Mouse (Mus musculus) CH12.LX (cell line): Measurements from ENCODE around the gene Zfp932. TPM values are rescaled to one million over a fixed set of nuclear protein-coding genes. Genes with fewer than 3 reads are reported as not detected.
A peak's percentile ranks its signal among the peaks of the same experiment; 100 is the strongest.
"Not testable (repeated sequence)": the region's sequence is repeated elsewhere in the genome, so short reads cannot be mapped to it uniquely, and the experiment has no call there.

ENCODE experiments used
- DNase-seq: peaks from one replicate; pipeline ENCODE4 v3.0.0-alpha.2; 2013; ENCODE audit errors: extremely low read depth
- H3K27ac ChIP-seq: 2 replicates; pipeline ENCODE4 v1.5.1; 2012; ENCODE audit warnings: low read depth, mild to moderate bottlenecking, control low read depth, moderate library complexity; ENCODE audit not compliant: insufficient read depth
- H3K27me3 ChIP-seq: replicated peaks from 2 replicates; pipeline ENCODE3; 2012; ENCODE audit warnings: inconsistent platforms
- H3K36me3 ChIP-seq, 2 experiments: replicated peaks in 1 of 2; 2 replicates each; pipeline versions ENCODE3 to v1.6.1; 2012; ENCODE audit warnings: inconsistent platforms in 1 of 2, low read length in 1 of 2, mild to moderate bottlenecking in 1 of 2, mixed read lengths in 1 of 2, moderate library complexity in 1 of 2; ENCODE audit not compliant: control insufficient read depth in 1 of 2, insufficient read depth in 1 of 2
- H3K4me1 ChIP-seq, 2 experiments: 2 replicates each; pipeline ENCODE4 v1.6.1; 2012; ENCODE audit warnings: inconsistent platforms in 1 of 2, moderate library complexity in 1 of 2; ENCODE audit not compliant: insufficient read depth in 2 of 2, control insufficient read depth in 1 of 2
- H3K4me2 ChIP-seq: 2 replicates; pipeline ENCODE4 v1.6.1; 2012; ENCODE audit warnings: low read depth, mild to moderate bottlenecking, control low read depth; ENCODE audit not compliant: poor library complexity, insufficient read depth, severe bottlenecking
- H3K4me3 ChIP-seq, 3 experiments: fragments of 150-350 bp in 1 of 3; sonication (generic) in 1 of 3; replicated peaks in 1 of 3; 2 replicates each; pipeline versions ENCODE3 to v1.5.1; 2011 to 2012; ENCODE audit warnings: low read depth in 2 of 3, low read length in 2 of 3, mild to moderate bottlenecking in 2 of 3, moderate library complexity in 2 of 3, control low read depth in 1 of 3, improper control_type of control experiment in 1 of 3, inconsistent platforms in 1 of 3, mixed read lengths in 1 of 3; ENCODE audit not compliant: poor library complexity in 1 of 3
- H3K79me2 ChIP-seq: replicated peaks from 2 replicates; pipeline ENCODE4 v1.6.1; 2012; ENCODE audit warnings: mild to moderate bottlenecking, moderate library complexity; ENCODE audit not compliant: control insufficient read depth, poor library complexity, insufficient read depth, severe bottlenecking; ENCODE audit errors: extremely low read depth
- H3K9ac ChIP-seq: 2 replicates; pipeline ENCODE4 v1.6.1; 2012; ENCODE audit warnings: low read depth, mild to moderate bottlenecking, control low read depth, moderate library complexity; ENCODE audit not compliant: insufficient read depth
- H3K9me3 ChIP-seq: replicated peaks from 2 replicates; pipeline ENCODE3; 2012; ENCODE audit warnings: low read length, inconsistent platforms, mixed read lengths
- BHLHE40 ChIP-seq: IDR thresholded peaks from 2 replicates; pipeline ENCODE4 v1.6.1; 2011; ENCODE audit warnings: mild to moderate bottlenecking, low read depth, low read length, improper control_type of control experiment
- CHD1 ChIP-seq: IDR thresholded peaks from 2 replicates; pipeline ENCODE4 v1.6.1; 2012; ENCODE audit warnings: low read depth, low read length, improper control_type of control experiment, inconsistent platforms
- CTCF ChIP-seq, 2 experiments: IDR thresholded peaks in 1 of 2; conservative IDR thresholded peaks in 1 of 2; 2 replicates each; pipeline ENCODE4 v1.5.1; 2011 to 2012; ENCODE audit warnings: low read depth in 2 of 2, low read length in 2 of 2, improper control_type of control experiment in 1 of 2, inconsistent platforms in 1 of 2, mild to moderate bottlenecking in 1 of 2, moderate library complexity in 1 of 2
- E2F4 ChIP-seq: IDR thresholded peaks from 2 replicates; pipeline ENCODE4 v1.6.1; 2011; ENCODE audit warnings: low read depth, low read length, improper control_type of control experiment; ENCODE audit not compliant: insufficient replicate concordance
- HCFC1 ChIP-seq: IDR thresholded peaks from 2 replicates; pipeline ENCODE4 v1.6.1; 2012; ENCODE audit warnings: low read depth, mild to moderate bottlenecking, inconsistent platforms, low read length, improper control_type of control experiment
- JUN ChIP-seq: IDR thresholded peaks from 2 replicates; pipeline ENCODE4 v1.6.1; 2011; ENCODE audit warnings: low read depth, mild to moderate bottlenecking, low read length, improper control_type of control experiment, moderate library complexity; ENCODE audit not compliant: insufficient read depth
- KAT2A ChIP-seq: IDR thresholded peaks from 2 replicates; pipeline ENCODE4 v1.6.1; 2012; ENCODE audit warnings: low read length, improper control_type of control experiment, inconsistent platforms; ENCODE audit not compliant: insufficient replicate concordance
- MAFK ChIP-seq: IDR thresholded peaks from 2 replicates; pipeline ENCODE4 v1.6.1; 2011; ENCODE audit warnings: low read length, improper control_type of control experiment; ENCODE audit not compliant: insufficient replicate concordance
- MAX ChIP-seq: IDR thresholded peaks from 2 replicates; pipeline ENCODE4 v1.6.1; 2011; ENCODE audit warnings: low read length, improper control_type of control experiment
- MXI1 ChIP-seq: IDR thresholded peaks from 2 replicates; pipeline ENCODE4 v1.6.1; 2011; ENCODE audit warnings: mild to moderate bottlenecking, low read depth, low read length, improper control_type of control experiment
- NELFE ChIP-seq: IDR thresholded peaks from 2 replicates; pipeline ENCODE4 v1.6.1; 2011; ENCODE audit warnings: low read depth, low read length, improper control_type of control experiment
- POLR2A ChIP-seq: IDR thresholded peaks from 2 replicates; pipeline ENCODE4 v1.6.1; 2011; ENCODE audit warnings: low read depth, mild to moderate bottlenecking, improper control_type of control experiment, low read length
- RAD21 ChIP-seq: IDR thresholded peaks from 2 replicates; pipeline ENCODE4 v1.6.1; 2011; ENCODE audit warnings: low read depth, mild to moderate bottlenecking, low read length, improper control_type of control experiment, moderate library complexity
- SMC3 ChIP-seq: IDR thresholded peaks from 2 replicates; pipeline ENCODE4 v1.6.1; 2011; ENCODE audit warnings: low read depth, low read length, improper control_type of control experiment
- TBP ChIP-seq: conservative IDR thresholded peaks from 2 replicates; pipeline ENCODE4 v1.6.1; 2011; ENCODE audit warnings: low read depth, low read length, improper control_type of control experiment
- TCF12 ChIP-seq: IDR thresholded peaks from 2 replicates; pipeline ENCODE4 v1.6.1; 2014; ENCODE audit warnings: low read depth, mild to moderate bottlenecking, inconsistent platforms, low read length, improper control_type of control experiment
- UBTF ChIP-seq: IDR thresholded peaks from 2 replicates; pipeline ENCODE4 v1.6.1; 2012; ENCODE audit warnings: low read depth, mild to moderate bottlenecking, inconsistent platforms, low read length, improper control_type of control experiment, moderate library complexity
- USF1 ChIP-seq: IDR thresholded peaks from 2 replicates; pipeline ENCODE4 v1.6.1; 2014; ENCODE audit warnings: low read depth, mild to moderate bottlenecking, inconsistent platforms, low read length, improper control_type of control experiment
- ZC3H11A ChIP-seq: IDR thresholded peaks from 2 replicates; pipeline ENCODE4 v1.6.1; 2012; ENCODE audit warnings: low read depth, mild to moderate bottlenecking, inconsistent platforms, low read length, improper control_type of control experiment
- ZKSCAN1 ChIP-seq: IDR thresholded peaks from 2 replicates; pipeline ENCODE4 v1.6.1; 2012; ENCODE audit warnings: low read depth, inconsistent platforms, low read length, improper control_type of control experiment, borderline replicate concordance
- ZMIZ1 ChIP-seq: IDR thresholded peaks from 2 replicates; pipeline ENCODE4 v1.6.1; 2012; ENCODE audit warnings: low read depth, mild to moderate bottlenecking, inconsistent platforms, low read length, improper control_type of control experiment
- ZNF384 ChIP-seq: IDR thresholded peaks from 2 replicates; pipeline ENCODE4 v1.6.1; 2012; ENCODE audit warnings: low read depth, low read length, improper control_type of control experiment, inconsistent platforms
- dilution Hi-C: fragments of 300-500 bp; cut with MboI; formaldehyde crosslinking; loops from 2 replicates; pipeline ENCODE4 v1.14.3; 2020; ENCODE audit warnings: low sequenced_read_pairs; ENCODE audit not compliant: extremely low pct_unique_long_range_greater_than_20kb, extremely low pct_ligation_motif_present
- in situ Hi-C: fragments of 300-500 bp; cut with MboI; formaldehyde crosslinking; loops from 3 replicates; pipeline ENCODE4 v1.14.3; 2019; ENCODE audit warnings: low sequenced_read_pairs, low pct_ligation_motif_present, low pct_unique_long_range_greater_than_20kb, mixed read lengths
- polyA plus RNA-seq: library from polyadenylated mRNA; unstranded; fragments of >175 nt; gene quantifications from 2 replicates; pipeline ENCODE4 v1.2.1, GENCODE M21; 2012; ENCODE audit warnings: low read depth; ENCODE audit not compliant: insufficient read length
- total RNA-seq, 2 experiments: library from RNA; depleted of rRNA; stranded (reverse); fragments of 300-350 nt in 1 of 2; fragments of >200 nt in 1 of 2; gene quantifications; 2 replicates each; pipeline ENCODE4 v1.2.3; 2012 to 2014

Zfp932 gene
- total RNA-seq (2012; rRNA removed), result 16.0 and 24.5 TPM in 2 replicates
- 36.8 and 40.4 TPM in 2 replicates for total RNA-seq (2014; rRNA removed)
- 23.6 and 25.2 TPM in 2 replicates for polyA plus RNA-seq

DNA sequence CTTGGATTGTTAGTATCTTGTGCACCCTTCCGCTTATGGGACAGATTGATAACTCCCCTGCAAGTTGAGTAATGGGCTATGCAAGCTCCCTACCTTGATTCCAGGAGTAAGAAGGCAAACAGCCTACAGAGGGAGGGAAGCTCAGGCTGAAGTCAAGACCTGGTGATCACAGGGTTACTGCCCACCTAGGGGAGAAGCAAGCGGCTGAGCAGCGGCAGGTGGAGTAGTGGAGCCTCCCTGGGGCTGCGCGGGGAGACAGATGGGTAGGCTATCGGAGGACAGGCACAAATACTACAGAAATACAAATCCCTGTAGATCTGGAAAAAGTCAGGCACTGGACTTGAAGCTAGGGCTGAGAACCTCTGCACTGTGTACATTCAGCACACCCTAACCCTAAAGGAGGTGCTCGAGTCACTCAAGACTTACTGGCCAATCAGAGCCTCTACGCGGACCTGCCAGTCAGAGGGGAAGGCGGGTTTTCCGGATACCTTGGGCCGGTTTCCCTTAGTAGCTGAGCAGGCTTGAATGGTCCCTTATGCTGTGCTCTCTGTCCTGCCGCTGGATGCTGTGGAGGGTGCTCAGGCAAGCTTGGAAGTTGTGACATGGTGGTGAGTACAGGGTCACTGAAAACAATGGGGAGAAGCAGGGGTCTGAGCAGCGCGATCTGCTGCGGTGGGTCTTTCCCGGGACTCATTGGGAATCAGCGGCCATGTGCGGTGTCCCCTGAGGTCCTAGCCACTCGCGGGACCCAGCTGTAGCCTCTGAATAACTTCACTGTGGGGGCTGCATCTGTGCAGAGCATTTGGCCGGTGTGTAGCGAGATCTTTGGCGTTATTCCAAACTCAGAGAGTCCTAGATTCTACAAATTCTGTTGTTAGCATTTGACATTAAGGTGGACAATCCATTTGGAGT is at the start of gene Zfp932:
Zfp932 (plus strand) TSS at position 496 of the 912 bp plus-strand sequence.
- H3K4me3 ChIP-seq, result peak within 1 kb of the TSS; percentile 52 to 70 (median 54)
- in situ Hi-C loops, H3K27me3 ChIP-seq: not testable (repeated sequence)
- H3K4me2 ChIP-seq, result peak within 1 kb of the TSS; percentile 95
- TF ChIP-seq TBP (peak; percentile 64), NELFE (peak; percentile 35; the same call in 1 of the 2 replicates), POLR2A (peak; percentile 63), HCFC1 (peak; percentile 61), MXI1 (0 out of 2 replicates have a peak, but pooled peaks have one; percentile 21), TCF12 (0 out of 2 replicates have a peak, but pooled peaks have one; percentile 34)
- TF ChIP-seq, all 38 proteins: peak for 6; not testable (repeated sequence) for 32
- H3K4me1 ChIP-seq, H3K27ac ChIP-seq, dilution Hi-C loops, H3K36me3 ChIP-seq, H3K9me3 ChIP-seq: not testable (repeated sequence)
- Histone ChIP-seq H3K9ac (peak within 1 kb of the TSS; percentile 82), H3K79me2 (peaks cover 20% of the 10 kb centered on the region)
- DNase-seq, result peak; percentile 82

DNA sequence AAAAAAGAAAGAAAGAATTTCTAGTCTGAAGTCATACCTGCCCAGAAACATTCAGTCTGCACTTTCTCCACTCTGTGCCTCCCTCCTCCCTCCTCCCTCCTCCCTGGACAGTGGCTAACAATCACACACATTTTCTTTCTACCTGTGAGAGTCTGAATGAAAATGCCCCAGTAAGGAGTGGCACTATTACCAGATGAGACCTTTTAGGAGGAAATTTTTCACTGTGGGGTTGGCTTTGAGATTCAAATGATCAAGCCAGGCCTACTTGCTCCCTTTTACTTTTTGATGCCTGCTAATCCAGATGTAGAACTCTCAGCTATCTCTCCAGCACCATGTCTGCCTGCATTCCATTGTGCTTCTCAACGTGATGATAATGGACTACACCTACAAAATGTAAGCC is 46.0 kb upstream of the Zfp932 start:
- no peak overlapping the region for H3K27ac ChIP-seq
- dilution Hi-C loops (no loop called here), in situ Hi-C loops (no loop called here)
- H3K4me3 ChIP-seq, result no peak overlapping the region
- H3K4me1 ChIP-seq, result no peaks in the 10 kb centered on the region
- H3K36me3 ChIP-seq, result no peaks in the 10 kb centered on the region
- H3K27me3 ChIP-seq, result no peaks in the 10 kb centered on the region
- no peak for TF ChIP-seq RAD21
- TF ChIP-seq MXI1, result no peak
- TF ChIP-seq BHLHE40, result no peak
- TF ChIP-seq TCF12, result no peak
- no peak for TF ChIP-seq E2F4
- no peak for TF ChIP-seq KAT2A
- no peak for TF ChIP-seq MAX
- no peak for TF ChIP-seq TBP
- no peak for TF ChIP-seq SMC3
- TF ChIP-seq UBTF, result no peak
- TF ChIP-seq JUN, result no peak
- TF ChIP-seq ZMIZ1, result no peak
- TF ChIP-seq USF1, result no peak
- TF ChIP-seq ZNF384, result no peak
- no peak for TF ChIP-seq HCFC1
- TF ChIP-seq MAFK, result no peak
- no peak for TF ChIP-seq CHD1
- no peak for TF ChIP-seq ZC3H11A
- TF ChIP-seq CTCF (conservative IDR thresholded peaks at IDR 0.05 in 1 of 2, IDR thresholded peaks at IDR 0.05 in 1 of 2; ENCODE audit: low read depth in 2 of 2, low read length in 2 of 2), result no peak
- TF ChIP-seq ZKSCAN1, result no peak
- H3K4me2 ChIP-seq, result no peak overlapping the region
- no peaks in the 10 kb centered on the region for H3K79me2 ChIP-seq
- no peaks in the 10 kb centered on the region for H3K9me3 ChIP-seq
- DNase-seq, result no peak
- H3K9ac ChIP-seq, result no peak overlapping the region

DNA sequence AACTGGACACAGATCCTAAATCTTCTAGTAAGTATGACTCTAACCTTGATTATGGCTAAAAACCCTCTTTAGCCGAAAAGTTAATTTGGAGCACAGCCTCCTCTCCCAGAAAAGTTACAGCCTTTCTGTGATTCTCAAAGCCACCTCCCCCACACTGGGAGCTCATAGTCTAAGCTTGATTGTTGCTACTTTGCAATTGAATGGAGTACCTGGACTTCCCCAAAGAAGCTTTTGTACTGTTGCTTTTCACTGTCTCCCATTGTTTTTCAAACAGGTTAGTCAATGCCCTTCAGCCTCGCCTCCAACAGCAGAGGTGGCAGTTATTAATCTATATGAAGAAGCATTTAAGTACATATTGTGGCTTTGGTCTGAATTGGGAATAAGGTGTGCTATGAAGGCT is 15.6 kb upstream of the Zfp932 start:
- H3K9ac ChIP-seq, H3K79me2 ChIP-seq, DNase-seq, H3K36me3 ChIP-seq, H3K4me2 ChIP-seq, H3K27me3 ChIP-seq, H3K4me3 ChIP-seq, dilution Hi-C loops, in situ Hi-C loops, H3K4me1 ChIP-seq, H3K9me3 ChIP-seq, H3K27ac ChIP-seq: not testable (repeated sequence)
